Mouse (Mus musculus) kidney, adult 11 months (tissue): ENCODE results near the gene Trpc2.

ENCODE experiments used
- DNase-seq: peaks from one replicate; pipeline ENCODE4 v3.0.0; 2022

Gene Trpc2

DNA sequence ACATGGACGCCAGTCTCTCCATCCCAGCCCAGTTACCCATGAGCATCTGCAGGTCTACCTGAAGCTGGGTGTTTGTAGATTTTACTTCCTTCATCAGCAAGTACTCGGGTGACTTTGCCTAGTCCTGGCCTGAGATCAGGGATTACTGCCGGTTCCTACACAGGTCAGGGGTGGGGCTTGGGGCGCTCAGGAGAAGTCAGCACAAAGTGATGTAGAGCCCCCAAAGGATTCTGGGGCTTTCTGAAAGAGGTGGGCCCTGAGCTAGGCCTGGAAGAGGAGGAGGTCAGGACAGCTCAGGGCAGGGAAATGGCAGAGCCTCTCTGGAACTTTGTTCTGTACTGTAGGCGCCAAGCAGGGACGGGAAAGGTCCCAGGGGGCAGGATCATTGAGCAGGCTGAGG lies 19.8 kb downstream of the Trpc2 start:
- no peak for DNase-seq

DNA sequence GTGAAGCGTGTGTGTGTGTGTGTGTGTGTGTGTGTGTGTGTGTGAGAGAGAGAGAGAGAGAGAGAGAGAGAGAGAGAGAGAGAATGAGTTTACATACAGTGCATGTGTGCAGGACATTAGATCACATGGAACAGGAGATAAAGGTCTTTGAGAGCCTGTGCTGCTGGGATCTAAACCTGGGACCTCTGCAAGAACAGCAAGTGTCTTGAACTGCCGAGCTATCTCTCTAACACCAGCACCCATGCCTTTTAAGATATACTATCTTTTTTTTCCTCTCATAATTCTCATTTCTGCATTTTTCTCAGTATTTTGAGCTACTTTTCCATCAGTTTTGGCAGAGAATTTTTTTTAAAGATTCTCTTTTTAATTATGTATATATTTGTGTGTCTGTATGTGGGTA lies 20.6 kb downstream of the Trpc2 start:
- DNase-seq, result no peak

DNA sequence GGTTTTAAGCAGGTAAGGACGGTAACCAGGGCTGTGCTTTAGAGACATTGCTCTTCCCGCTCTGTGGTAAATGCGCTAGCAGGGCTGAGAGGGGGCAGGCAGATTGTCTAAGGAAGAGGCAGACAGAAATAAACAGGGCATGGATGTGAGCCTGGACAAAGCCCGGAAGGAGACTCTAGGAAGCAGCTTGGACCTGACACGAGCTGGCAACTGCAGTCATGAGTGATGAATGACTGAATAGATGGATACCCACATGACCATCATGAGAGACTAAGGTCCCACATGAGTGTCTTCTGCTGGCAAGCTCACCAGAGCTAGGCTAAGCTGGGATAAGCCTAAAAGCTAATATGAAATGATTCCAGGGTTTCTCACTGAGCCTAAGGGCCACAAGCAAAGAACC lies 21.2 kb downstream of the Trpc2 start:
- DNase-seq, result peak; percentile 9

DNA sequence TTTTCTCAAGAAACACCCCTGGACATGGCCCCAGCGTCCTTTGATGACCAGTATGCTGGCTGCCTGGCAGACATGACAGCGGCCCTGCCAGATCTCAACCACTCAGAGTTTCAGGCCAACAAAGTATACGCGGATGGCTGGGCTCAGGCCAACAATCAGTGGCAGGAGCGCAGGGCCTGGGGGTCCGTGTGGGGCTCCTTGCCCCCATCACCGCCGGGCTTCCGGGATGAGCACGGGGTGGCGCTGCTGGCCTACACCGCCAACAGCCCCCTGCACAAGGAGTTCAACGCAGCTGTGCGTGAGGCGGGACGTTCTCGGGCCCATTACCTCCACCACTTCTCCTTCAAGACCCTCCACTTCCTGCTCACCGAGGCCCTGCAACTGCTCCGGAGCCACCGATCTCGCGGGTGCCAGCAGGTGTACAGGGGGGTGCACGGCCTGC lies 23.8 kb downstream of the Trpc2 start:
- DNase-seq, result no peak

DNA sequence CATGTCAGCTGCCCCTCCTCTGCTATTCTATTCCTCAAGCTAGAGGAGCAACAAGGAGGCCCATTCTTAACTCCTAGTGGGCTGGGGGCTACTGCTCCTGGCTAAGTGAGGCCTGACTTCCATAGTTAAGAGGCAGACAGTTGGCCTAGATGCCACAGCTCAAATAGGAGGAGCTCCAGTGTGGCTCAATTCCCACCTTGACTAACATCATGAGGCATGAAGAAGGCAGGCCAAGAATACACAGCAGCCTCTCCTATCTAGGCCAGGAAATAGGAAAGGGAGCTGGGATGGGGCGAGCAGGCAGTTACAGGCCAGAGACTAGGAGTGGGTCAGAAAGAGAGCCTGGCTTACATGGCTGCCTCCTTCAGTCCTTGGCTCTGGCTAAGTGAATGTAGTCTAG lies 25.3 kb downstream of the Trpc2 start:
- no peak for DNase-seq

DNA sequence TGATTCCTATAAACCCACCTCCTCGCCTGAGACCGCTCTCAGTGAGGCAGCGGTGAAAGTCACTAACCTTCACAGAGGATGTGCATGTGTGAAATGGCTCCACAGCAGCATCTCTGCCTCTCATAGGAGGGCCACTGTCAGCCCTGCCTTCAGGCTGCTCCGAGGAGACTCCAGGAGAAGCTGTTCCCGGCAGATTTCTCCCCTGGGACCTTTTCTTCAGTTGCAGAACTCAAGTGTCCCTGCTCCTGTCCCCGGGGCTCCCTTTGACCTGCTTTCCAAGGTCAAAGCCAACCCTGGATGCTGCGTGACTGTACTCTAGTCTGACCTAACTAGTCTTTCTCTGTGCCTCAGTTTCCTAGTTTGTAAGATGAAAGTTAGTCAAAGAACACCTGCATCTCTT lies 26.3 kb downstream of the Trpc2 start, which contains the start of gene Art5:
Gene Art5, minus strand, starts transcription at position 319 of the 400 bp plus-strand sequence.
- DNase-seq, result no peak

DNA sequence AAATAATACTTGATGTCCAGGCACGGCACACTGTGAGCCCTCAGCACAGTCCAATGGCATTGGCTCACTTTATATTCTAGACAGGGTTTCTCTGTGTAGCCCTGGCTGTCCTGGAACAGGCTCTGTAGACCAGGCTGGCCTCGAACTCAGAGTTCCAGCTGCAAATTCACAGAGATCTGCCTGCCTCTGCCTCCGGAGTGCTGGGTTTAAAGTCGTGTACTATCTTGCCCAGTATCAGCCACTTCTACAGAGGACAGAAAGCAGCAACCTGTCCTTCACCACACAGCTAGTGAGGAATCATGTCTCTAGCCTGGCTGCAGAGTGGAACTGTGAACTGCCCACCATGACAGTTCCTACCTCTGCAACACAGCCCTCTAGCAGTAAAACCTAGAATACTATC lies 26.8 kb downstream of the Trpc2 start:
- no peak for DNase-seq

DNA sequence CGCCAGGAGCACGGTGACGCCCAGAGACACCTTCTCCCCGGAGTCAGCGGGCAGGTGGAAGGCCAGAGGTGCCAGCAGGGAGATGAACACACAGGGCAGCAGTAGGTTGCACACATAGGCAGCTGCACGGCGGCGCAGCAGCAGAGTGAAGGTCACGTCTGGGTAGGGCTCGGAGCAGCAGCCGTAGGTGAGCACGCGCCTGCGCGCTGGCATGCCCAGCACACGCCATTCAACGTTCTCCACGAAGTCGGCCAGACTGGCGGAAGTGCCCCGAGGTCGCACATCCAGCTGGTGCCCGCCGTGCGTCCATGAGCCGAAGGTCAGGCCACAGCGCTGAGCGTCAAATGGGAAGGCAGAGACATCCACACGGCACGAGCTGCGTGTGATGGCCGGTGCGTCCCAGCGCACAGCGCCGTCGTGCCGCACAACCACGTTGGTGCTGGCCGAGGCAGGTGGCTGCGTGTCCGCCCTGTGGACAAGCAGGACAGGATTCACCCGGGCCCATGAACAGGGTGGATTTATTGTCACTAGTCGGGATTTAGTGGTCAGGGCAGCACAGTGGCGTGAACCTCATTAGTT lies 30.3 kb downstream of the Trpc2 start:
- no peak for DNase-seq

DNA sequence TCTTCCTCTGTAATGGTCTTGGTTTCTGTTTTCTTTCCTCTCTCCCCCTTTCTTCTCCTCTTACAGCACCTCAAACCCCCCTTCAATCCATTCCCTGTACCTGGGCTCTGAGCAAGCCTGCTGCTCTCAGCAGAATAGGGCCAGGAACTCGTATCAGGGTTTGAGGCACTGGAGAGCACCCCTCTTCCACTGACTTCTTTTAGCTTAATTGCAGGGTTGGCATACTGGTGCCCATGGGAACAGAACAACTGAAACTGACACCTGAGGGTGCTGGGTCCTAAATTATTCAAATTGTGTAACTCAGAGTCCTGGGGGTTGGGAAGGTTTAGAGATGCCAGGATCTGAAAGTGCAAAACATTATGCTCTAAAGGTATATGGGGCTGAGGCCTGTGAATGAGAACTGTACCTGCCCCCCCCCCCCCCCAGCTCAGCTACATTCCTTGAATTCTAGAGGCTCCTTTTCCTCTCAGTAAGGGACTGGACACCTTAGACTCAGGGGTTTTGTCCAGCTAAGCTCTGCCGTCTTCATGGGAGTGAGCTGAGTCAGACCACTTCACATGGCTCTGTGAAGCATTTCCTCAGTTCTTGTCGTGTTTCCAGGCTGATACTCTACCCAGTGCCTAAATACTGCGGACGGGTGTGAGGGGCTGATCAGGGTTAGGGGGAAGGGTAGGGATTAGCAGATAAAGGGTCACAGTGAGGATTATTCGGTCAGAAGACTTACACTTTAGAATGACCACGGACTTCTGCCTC lies 33.8 kb downstream of the Trpc2 start, which contains the start of gene Chrna10:
Gene Chrna10, minus strand, starts transcription at position 250 of the 753 bp plus-strand sequence.
- no peak for DNase-seq

DNA sequence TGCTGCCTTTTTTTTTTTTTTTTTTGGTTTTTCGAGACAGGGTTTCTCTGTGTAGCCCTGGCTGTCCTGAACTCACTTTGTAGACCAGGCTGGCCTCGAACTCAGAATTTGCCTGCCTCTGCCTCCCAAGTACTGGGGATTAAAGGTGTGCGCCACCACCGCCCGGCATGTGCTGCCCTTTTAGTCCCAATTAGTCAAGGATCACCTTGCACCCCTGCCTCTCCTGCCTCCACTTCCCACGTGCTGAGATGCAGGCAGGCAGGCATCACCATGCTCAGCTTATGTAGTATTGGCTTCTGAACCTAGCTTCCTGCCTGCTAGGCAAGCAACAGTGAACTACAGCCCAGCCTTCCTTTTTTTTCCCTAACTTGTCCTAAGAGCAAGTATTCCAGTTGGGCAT lies 34.5 kb downstream of the Trpc2 start:
- no peak for DNase-seq

DNA sequence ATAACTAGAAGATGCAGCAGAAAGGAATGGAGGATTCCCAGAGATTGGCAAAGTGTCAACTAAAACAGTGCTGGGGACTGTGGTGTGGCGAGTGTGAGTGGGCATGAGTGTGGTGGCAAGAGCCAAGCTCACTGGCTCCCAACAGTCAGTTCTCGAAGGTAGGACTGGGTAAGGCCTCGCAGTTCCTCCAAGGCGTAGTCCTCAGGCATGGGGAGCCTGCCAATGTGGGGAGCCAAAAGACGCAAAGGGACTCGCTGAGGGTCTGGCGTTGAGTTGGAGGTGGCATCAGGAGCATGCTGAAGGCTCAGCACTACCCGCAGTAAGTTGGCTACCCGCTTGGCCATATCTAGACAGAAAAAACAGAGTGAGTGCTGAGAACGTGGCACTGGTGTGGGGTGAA lies 37.4 kb downstream of the Trpc2 start:
- no peak for DNase-seq

DNA sequence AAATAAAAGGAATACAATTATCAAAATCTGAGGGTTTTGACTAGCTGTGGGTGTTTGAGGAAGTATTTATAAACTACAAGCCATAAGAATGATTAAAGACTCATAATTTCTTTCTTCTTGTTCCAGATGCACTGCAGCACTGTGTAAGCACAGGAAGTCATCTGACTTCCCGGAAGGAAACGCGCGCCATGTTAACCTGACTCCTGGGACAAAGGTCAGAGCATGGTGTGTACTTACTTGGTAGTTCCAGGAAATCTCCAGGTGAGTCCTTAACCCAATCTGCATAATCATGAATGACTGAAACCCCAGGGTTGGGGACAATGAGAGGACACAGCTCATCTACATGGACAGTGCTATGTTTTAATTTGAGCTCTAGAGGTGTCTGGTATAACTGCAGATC lies 49.5 kb downstream of the Trpc2 start:
- no peak for DNase-seq

DNA sequence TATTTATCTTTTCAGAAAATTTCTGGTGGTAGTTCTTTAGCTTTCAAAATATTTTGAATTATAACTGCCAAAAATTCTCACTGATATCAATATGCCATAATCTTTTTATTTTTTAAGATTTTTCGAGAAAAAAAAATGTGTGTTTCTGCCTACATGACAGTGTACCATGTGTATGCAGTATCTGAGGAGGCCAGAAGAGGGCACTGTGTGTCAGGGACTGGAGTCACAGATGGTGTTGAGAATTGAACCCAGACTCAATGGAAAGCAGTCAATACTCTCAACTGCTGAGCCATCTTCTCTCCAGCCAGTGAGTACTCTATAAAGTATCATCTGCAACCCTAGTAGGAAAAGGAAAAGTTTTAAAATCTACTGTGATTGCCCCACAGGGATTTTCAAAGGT lies 54.5 kb downstream of the Trpc2 start:
- DNase-seq, result no peak

DNA sequence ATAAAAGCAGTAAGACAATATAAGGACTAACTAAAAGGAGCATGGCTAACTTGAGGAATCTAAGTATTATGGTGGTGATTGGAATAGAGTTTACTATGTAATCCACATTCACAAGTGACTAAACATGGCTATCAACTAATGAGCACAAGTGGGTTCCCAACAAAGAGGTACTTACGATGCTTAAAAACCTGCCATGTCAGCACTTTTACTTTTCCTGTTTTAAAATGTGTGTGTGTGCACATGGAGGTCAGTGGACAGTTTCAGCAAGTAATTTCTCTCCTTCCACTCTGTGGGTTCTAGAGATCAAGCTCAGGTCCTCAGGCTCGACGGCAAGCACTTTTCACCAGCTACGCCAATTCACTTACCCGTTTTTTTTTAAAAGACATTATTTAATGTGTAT lies 55.0 kb downstream of the Trpc2 start:
- DNase-seq, result no peak
